Mouse (Mus musculus) heart, adult 11 months (tissue): ENCODE data around the gene Prkd1.
A peak's percentile ranks its signal among the peaks of the same experiment; 100 is the strongest.
"Not testable (repeated sequence)": the region's sequence is repeated elsewhere in the genome, so short reads cannot be mapped to it uniquely, and the experiment has no call there.

ENCODE experiments used
- DNase-seq: peaks from one replicate; pipeline ENCODE4 v3.0.0; 2022

Gene Prkd1

GRCm38 (mm10) chr12:50648671-50649541 is at the start of gene Prkd1:
Prkd1 (minus strand) TSS chr12:50649098.
- DNase-seq: peak; percentile 98

- DNase-seq: no peak
Measured at GRCm38 (mm10) chr12:50697492-50697891, 48.6 kb upstream of the Prkd1 start.

GRCm38 (mm10) chr12:50648176-50648670 is 675 bp downstream of the Prkd1 start:
- DNase-seq: peak; percentile 95

GRCm38 (mm10) chr12:50646857-50647256 is 2.0 kb downstream of the Prkd1 start:
- no peak for DNase-seq

- DNase-seq: no peak
Measured at GRCm38 (mm10) chr12:50642671-50643070, 6.2 kb downstream of the Prkd1 start.

GRCm38 (mm10) chr12:50640171-50640570 is 8.7 kb downstream of the Prkd1 start:
- no peak for DNase-seq

- peak; percentile 93 for DNase-seq
Measured at GRCm38 (mm10) chr12:50634436-50634835, 14.5 kb downstream of the Prkd1 start.

- DNase-seq: not testable (repeated sequence)
Measured at GRCm38 (mm10) chr12:50626100-50626499, 22.8 kb downstream of the Prkd1 start.

GRCm38 (mm10) chr12:50624175-50624574 is 24.7 kb downstream of the Prkd1 start:
- no peak for DNase-seq

- no peak for DNase-seq
Measured at GRCm38 (mm10) chr12:50615852-50616251, 33.0 kb downstream of the Prkd1 start.

- peak; percentile 89 for DNase-seq
Measured at GRCm38 (mm10) chr12:50614341-50614740, 34.6 kb downstream of the Prkd1 start.

GRCm38 (mm10) chr12:50606703-50607500 is 42.0 kb downstream of the Prkd1 start:
- DNase-seq: peak; percentile 88

GRCm38 (mm10) chr12:50599370-50599769 is 49.5 kb downstream of the Prkd1 start:
- DNase-seq: no peak

GRCm38 (mm10) chr12:50598053-50598988 is 50.6 kb downstream of the Prkd1 start:
- peak; percentile 90 for DNase-seq

- DNase-seq: no peak
Measured at GRCm38 (mm10) chr12:50597467-50597866, 51.4 kb downstream of the Prkd1 start.

- no peak for DNase-seq
Measured at GRCm38 (mm10) chr12:50595777-50596176, 53.1 kb downstream of the Prkd1 start.

GRCm38 (mm10) chr12:50594506-50594905 is 54.4 kb downstream of the Prkd1 start:
- no peak for DNase-seq

- DNase-seq: no peak
Measured at GRCm38 (mm10) chr12:50593481-50593880, 55.4 kb downstream of the Prkd1 start.

GRCm38 (mm10) chr12:50588137-50588761 is 60.6 kb downstream of the Prkd1 start:
- no peak for DNase-seq

GRCm38 (mm10) chr12:50565198-50565597 is 83.7 kb downstream of the Prkd1 start:
- DNase-seq: no peak

- DNase-seq: no peak
Measured at GRCm38 (mm10) chr12:50560536-50560935, 88.4 kb downstream of the Prkd1 start.

- no peak for DNase-seq
Measured at GRCm38 (mm10) chr12:50558231-50558630, 90.7 kb downstream of the Prkd1 start.
